Mouse (Mus musculus) Patski (cell line): ENCODE measurements at regions not wholly inside any gene's neighbourhood (a gene's known extent, or its start where the extent isn't known, plus 50 kb on each side); places are given as distances from the start of the nearest gene placed in this dataset.

ENCODE experiments used
- ATAC-seq: fragments of 100-300 bp; one replicate; pipeline ENCODE4 v1.8.0; 2021
- CTCF ChIA-PET: fragments of 350-600 bp; sonication (Branson Sonifier 250); formaldehyde crosslinking; loops from one replicate; lab custom pipeline; 2022; ENCODE audit warnings: inconsistent platforms; lab: Charles Lee
- POLR2A ChIA-PET: fragments of 350-600 bp; sonication (Branson Sonifier 250); formaldehyde crosslinking; loops from one replicate; lab custom pipeline; 2022; ENCODE audit warnings: antibody characterized with exemption, inconsistent platforms; lab: Charles Lee
- DNase-seq: peaks from one replicate; pipeline ENCODE4 v3.0.0-alpha.2; 2011; ENCODE audit warnings: low read depth, low spot score
- H3K27me3 ChIP-seq: fragments of 371-371 bp; one replicate; pipeline ENCODE4 v1.5.1; 2021
- CTCF ChIP-seq: fragments of 100-300 bp; IDR thresholded peaks from one replicate; pipeline ENCODE4 v1.5.1; 2021
- in situ Hi-C: fragments of 300-500 bp; cut with MboI; formaldehyde crosslinking; loops from 3 replicates; pipeline ENCODE4 v1.11.1; 2018; ENCODE audit warnings: low pct_unique_long_range_greater_than_20kb, mixed read lengths

DNA sequence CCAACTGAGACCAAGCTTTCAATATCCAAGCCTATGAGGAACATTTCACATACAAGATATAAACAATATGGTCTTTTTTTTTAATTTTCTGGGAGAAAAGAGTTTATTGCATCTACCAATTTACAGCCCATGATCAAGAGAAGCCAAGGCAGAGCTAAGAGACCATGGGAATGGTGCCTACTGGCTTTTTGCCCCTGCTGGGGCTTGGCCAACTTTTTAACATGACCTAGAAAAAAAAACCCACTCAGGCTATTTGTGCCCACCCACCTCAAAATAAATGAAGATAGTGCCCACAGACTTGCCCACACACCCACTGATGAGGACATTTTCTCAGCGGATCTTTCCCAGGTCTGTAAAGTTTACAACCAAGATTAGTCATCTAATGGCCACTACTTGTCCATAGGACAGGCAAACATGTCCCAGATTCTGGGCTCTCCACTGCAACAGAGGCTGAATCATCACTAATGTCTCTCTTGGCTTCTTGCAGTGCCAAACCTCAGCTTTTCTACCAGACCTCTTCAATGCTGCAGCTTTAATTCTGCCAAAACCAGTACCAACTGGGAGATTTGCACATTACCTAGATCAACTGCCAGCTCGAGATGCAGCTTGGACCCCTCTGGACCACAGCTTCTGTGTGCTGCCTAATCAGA is 79.6 kb upstream of the Tmc3 start:
- in situ Hi-C loops = no loop called here
- DNase-seq (no peak), ATAC-seq (no peak)
- CTCF ChIA-PET = no interaction called here
- TF ChIP-seq CTCF = no peak
- POLR2A ChIA-PET = no interaction called here
- peaks cover 12% of the 10 kb centered on the region for H3K27me3 ChIP-seq

DNA sequence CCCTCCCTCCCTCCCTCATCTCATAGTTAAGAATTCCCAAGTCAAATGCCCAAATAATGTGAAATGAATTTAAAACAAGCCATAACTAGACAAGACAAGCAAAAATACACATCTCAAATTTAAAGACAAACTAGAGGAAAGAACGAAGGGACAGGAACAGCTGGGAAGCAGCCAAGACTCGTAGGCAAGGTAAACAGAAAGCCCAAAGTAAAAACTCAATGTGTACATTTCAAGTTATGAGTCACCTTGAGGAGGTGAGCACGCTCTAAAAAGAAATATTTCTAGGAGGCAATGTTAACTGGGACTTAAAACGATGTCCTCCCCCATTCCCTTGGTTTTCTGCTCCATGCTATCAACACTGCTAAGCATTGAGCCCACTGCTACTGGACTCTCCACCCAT is 68.4 kb upstream of the Tmc3 start:
- ChIA-PET CTCF (no interaction called here), POLR2A (no interaction called here)
- DNase-seq = no peak
- ATAC-seq = no peak
- H3K27me3 ChIP-seq = peaks cover 23% of the 10 kb centered on the region
- in situ Hi-C loops = no loop called here
- no peak for TF ChIP-seq CTCF

DNA sequence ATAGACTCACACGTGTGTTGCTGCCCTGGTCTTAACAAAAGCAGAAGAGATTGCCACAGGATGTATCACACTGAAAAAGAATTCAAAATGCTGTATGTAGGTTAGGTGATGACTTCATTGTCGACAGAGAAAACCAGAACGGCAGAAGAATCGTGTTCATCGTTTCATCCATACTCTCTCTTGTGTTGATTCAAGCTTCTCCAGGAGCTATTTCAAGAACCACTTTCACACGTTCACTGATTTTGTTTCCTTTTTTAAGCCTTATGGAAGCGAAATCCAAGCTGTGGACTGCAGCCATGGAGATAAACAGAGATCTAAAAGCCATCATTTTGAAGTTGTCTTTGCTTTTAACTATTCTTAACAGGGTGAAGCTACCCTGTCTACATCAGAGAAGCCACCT is 63.2 kb upstream of the Tmc3 start:
- peaks cover 43% of the 10 kb centered on the region for H3K27me3 ChIP-seq
- TF ChIP-seq CTCF = no peak
- ChIA-PET POLR2A (no interaction called here), CTCF (no interaction called here)
- DNase-seq (no peak), ATAC-seq (no peak)
- in situ Hi-C loops = no loop called here
